Mouse (Mus musculus) liver, postnatal 0 days (tissue): ENCODE results near the gene Mfsd7a.

Source experiments
- CTCF ChIP-seq: sonication (generic); IDR thresholded peaks from 2 replicates; pipeline ENCODE4 v1.5.1; 2016; ENCODE audit warnings: antibody characterized with exemption, low read depth
- EP300 ChIP-seq: IDR thresholded peaks from 2 replicates; pipeline ENCODE4 v1.6.1; 2016; ENCODE audit warnings: antibody characterized with exemption, low read depth, mild to moderate bottlenecking

- TF ChIP-seq CTCF (no peak), EP300 (no peak)
These were observed 27.3 kb upstream of the Mfsd7a start for GRCm38 (mm10) chr5:108475977-108476376.
